Mouse (Mus musculus): ENCODE data around the gene BC016579.

- TF ChIP-seq POLR2A (IDR thresholded peaks at IDR 0.05; ENCODE audit: borderline replicate concordance, insufficient read depth, low read length) (no peak), CTCF (IDR thresholded peaks at IDR 0.05; ENCODE audit: borderline replicate concordance, insufficient read depth, low read depth, low read length) (no peak)
Observed at GRCm38 (mm10) chr16:45615944-45616343, 37.9 kb downstream of the BC016579 start.

Measured in cerebellum, adult 2 months (tissue).